Mouse (Mus musculus) lung, adult 2 months (tissue): ENCODE measurements around the gene Olfr1513. TPM values are rescaled to one million over a fixed set of nuclear protein-coding genes. Genes with fewer than 3 reads are reported as not detected.

ENCODE experiments used
- DNase-seq: peaks from one replicate; pipeline ENCODE4 v3.0.0; 2022
- H3K4me1 ChIP-seq: fragments of 200-500 bp; 2 replicates; pipeline ENCODE4 v1.6.1; 2011; ENCODE audit warnings: low read length; ENCODE audit not compliant: control insufficient read depth, insufficient read depth
- H3K4me3 ChIP-seq: fragments of 200-500 bp; replicated peaks from 2 replicates; pipeline ENCODE3; 2011; ENCODE audit warnings: low read depth, mild to moderate bottlenecking, control low read depth, low read length; ENCODE audit errors: extremely low read depth
- CTCF ChIP-seq: fragments of 200-500 bp; IDR thresholded peaks from 2 replicates; pipeline ENCODE4 v1.5.1; 2011; ENCODE audit warnings: mild to moderate bottlenecking, low read length, control low read depth; ENCODE audit not compliant: insufficient read depth
- POLR2A ChIP-seq: fragments of 200-500 bp; IDR thresholded peaks from 2 replicates; pipeline ENCODE4 v1.6.1; 2011; ENCODE audit warnings: low read depth, mild to moderate bottlenecking, control low read depth, low read length, borderline replicate concordance; ENCODE audit errors: extremely low read depth
- WGBS: fragments of 180-500 bp; shearing (Covaris S2); methylation state at CpG from one replicate; pipeline ENCODE4 v1.1.7; 2018; 5-methylcytosine and 5-hydroxymethylcytosine counted together
- polyA plus RNA-seq: library from polyadenylated mRNA; depleted of rRNA; stranded (reverse); fragments of >200 nt; gene quantifications from 2 replicates; pipeline ENCODE4 v1.2.3, GENCODE M21; 2012

Olfr1513 gene
- polyA plus RNA-seq, 1 experiment = not detected

DNA sequence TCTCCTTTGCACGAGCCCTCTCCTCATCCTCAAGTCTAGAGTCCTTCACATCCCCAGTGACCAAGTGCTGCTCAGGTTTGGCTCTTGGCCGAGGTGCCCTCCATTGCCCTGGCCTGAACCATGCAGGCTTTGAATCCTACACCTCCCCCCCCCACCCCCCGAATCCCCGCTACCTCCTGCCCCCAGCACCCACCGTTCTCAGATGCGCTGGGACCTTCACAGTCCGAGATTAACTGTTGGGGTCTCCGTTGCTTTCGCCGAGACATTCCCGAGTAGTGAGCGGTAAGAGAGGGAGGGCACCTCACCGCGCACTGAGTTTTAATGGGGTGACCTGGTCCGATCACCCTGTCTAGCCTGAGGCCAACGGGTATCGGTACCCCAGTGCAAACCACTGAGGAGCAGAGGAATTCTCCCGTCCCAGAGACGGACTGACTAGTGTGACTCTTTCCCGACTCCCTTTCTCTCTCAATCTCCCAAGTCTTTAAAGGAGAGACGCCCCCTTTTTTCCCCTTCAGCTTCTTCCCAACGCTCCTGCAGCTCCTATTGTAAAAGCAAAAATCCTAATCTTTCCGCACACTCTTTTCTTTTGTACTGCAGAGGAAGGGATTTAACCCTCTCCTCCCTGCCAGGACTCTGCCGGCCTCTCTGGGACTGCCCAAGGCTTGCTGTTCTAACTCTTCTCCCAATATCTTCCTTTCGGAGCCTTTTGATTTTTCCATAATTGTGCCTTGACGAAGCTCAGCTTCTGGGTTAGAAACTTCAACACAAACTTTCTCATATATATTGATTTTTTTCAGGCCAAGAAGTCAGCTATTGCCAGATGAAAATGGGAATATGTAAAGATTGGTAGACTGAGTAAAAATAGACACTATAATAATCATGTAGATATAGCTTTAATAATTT, 28.0 kb downstream of the Olfr1513 start, which contains the start of gene Sall2:
Sall2 (minus strand) TSS at position 853 of the 903 bp plus-strand sequence.
- TF ChIP-seq POLR2A (no peak), CTCF (no peak)
- WGBS = 3% methylated on average over 26 of the region's 26 CpGs
- peak within 1 kb of the TSS; percentile 13 for H3K4me3 ChIP-seq

DNA sequence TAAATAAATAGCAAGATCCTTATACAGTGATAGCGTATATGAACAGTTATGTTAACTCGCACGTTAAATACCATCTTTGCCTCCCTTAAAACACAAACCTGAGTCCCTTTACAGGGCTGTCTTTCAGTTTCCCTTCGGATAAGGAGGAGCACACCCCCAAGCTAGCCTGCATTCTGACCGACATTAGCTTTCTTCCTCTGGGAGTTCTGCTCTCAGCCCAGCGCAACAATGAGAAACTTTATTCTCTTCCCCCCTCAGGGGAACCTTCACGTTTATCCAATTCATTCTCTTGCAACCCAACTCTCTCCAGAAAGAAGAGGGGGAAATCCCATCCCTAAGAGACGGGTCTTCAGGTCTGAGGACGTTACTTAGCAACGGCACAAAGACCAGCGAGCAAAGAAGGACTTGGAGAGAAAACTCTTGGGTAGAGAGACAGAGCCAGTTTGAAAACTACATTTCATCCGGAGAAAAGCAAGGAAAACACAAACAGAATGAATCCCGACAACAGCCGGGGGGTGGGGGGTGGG, 28.8 kb downstream of the Olfr1513 start:
- Histone ChIP-seq H3K4me1 (no peaks in the 10 kb centered on the region), H3K4me3 (no peak overlapping the region)
- 5% methylated on average over 14 of the region's 14 CpGs for WGBS
- TF ChIP-seq POLR2A (no peak), CTCF (no peak)
- DNase-seq = no peak

More for the DNA sequence above, 28.0 kb downstream of the Olfr1513 start, which contains the start of gene Sall2:
- H3K4me1 ChIP-seq = no peaks in the 10 kb centered on the region
- DNase-seq = no peak

DNA sequence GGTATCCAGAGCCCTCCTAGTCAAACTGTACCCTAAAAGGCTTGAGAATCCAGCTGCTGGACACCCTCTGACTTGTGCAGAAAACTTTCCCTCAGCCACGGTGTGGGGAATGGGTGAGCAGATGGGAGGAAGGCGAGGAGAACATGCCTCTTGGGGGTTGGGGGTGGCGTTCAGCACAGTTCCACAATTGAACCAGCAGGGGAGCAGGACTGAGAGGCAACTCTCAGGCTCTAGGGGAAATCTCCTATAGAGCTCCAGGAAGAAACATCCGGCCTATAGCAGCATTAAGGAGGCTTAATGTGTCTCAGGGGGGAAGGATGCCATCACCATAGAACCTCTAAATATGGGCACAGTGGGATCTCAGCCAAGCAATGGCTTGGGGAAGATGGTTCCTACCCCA, 30.3 kb downstream of the Olfr1513 start:
- Histone ChIP-seq H3K4me1 (no peaks in the 10 kb centered on the region), H3K4me3 (no peak overlapping the region)
- 17% methylated on average over 4 of the region's 4 CpGs for WGBS
- no peak for DNase-seq
- no peak for TF ChIP-seq CTCF
- no peak for TF ChIP-seq POLR2A

DNA sequence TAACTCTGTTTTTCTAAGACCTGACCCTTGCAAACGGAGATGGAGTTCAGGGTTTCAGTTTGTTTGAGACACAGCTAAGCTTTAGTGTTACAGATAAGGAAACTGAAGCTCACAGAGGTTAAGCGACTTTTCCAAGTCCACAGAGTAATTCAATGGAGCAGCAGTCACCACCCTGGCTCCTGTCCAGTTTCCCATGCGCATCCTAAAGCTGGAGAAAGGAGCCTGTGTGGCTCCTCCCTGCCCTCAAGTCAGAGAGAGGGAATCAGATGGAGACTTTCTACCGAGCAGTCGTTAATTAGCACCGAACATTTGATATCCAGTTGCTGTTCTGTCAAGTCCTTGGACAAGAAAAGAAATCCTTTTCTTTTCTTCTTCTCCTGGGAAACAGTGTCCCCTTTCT, 36.8 kb downstream of the Olfr1513 start:
- TF ChIP-seq CTCF (no peak), POLR2A (no peak)
- 44% methylated on average over 6 of the region's 6 CpGs for WGBS
- H3K4me3 ChIP-seq = no peak overlapping the region
- no peak for DNase-seq
- peaks cover 2% of the 10 kb centered on the region; the same call in 1 of the 2 replicates for H3K4me1 ChIP-seq

DNA sequence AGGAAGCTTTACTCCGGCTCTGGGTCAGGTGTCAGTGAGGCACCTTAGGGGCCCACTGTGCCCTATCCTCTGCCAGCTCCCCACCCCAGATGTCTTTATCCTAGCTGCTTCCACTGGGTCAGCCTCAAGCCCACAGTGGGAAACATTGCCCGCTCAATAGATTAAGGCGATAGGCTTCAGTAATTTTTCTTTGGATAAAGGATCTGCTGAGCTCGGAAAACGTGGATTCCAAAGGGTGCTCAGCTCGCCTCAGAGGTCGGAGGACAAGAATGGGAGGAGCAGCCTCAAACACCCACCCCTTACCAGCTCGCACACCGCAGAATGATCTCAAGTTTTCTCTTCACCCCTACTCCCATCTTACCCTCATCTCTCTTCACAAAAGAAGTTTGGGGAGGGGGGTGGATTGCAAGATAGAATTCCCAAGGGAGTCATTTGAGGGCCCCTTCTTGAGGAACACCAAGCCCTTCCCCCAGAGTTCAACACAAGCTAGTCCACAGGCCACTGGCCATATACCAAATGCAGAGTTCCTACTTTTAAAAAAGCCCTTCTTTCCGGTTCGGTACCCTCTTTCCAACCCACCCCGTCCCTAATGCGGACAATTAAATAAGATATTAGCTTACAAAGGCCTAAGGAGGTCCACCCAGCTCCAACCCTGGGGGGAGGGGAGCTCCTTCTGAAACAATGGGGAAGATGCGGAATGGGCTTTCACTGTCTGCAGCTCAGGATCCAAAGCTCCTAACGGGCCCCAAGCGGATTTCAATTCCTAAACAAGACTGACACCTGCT, 39.6 kb downstream of the Olfr1513 start:
- WGBS = 16% methylated on average over 16 of the region's 16 CpGs
- H3K4me1 ChIP-seq = peaks cover 2% of the 10 kb centered on the region; the same call in 1 of the 2 replicates
- DNase-seq = peak; percentile 23
- TF ChIP-seq POLR2A (no peak), CTCF (no peak)
- H3K4me3 ChIP-seq = peak overlapping the region; percentile 80

DNA sequence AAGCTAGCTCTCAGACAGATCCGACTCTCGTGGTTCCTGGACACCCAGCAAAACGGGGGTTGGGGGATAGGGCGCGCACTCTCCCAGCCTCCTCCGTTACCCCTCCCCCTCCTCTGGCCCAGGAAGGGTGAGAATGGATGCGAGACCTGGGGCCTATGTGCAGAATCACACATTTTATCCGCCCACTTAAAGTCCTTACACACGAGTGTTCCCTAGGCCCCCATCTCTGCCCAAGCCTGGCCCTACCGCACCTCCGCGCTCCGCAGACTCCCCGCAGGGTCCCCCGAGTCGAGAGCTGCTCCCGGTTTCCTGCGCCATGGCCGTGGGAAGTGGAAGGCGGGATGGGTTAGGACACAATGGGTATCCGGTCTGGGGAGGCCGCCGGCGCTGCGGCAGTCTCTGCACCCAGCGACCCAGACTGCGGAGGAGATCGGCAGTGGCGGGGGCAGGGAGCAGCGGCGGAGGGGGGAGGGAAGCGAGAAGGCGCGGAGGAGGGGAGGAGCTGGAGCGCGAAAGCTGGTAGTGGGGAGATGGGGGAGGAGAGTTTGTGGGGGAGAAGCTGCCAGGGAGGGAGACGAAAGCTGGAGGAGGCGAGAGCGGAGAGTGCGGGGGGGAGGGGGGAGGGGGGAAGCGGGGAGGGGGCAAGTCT, 40.3 kb downstream of the Olfr1513 start:
- Histone ChIP-seq H3K4me1 (peaks cover 2% of the 10 kb centered on the region; the same call in 1 of the 2 replicates), H3K4me3 (peak overlapping the region; percentile 80)
- TF ChIP-seq POLR2A (peak; percentile 41; the same call in 1 of the 2 replicates), CTCF (no peak)
- under 1% methylated on average over 30 of the region's 41 CpGs for WGBS
- peak; percentile 61 for DNase-seq

DNA sequence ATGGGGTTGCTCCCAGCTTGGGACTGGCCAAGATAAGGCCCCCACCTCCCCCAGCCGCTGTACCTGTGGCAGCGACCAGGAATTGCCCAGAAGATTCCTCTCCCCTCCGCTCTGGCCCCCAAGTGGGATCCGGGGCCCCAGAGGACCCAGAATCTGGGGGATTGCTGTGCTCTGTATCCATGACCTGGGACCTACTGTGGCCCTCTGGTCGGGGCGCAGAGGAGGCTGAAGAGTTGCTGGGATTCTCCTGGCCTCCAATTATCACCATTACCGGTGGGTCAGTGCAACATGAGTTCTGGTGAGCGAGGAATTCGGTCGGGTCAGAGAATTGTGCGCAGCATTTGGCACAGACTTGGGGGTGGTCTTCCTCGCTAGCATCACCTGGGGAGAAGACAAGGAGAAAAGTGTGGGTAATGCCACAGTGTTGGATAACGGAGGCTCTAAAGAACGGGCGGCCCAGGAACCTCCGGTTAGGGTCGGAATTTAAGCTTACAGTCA, 40.9 kb downstream of the Olfr1513 start:
- Histone ChIP-seq H3K4me3 (peak overlapping the region; percentile 80), H3K4me1 (peaks cover 2% of the 10 kb centered on the region; the same call in 1 of the 2 replicates)
- WGBS = 12% methylated on average over 17 of the region's 17 CpGs
- TF ChIP-seq CTCF (no peak), POLR2A (no peak)
- no peak for DNase-seq

DNA sequence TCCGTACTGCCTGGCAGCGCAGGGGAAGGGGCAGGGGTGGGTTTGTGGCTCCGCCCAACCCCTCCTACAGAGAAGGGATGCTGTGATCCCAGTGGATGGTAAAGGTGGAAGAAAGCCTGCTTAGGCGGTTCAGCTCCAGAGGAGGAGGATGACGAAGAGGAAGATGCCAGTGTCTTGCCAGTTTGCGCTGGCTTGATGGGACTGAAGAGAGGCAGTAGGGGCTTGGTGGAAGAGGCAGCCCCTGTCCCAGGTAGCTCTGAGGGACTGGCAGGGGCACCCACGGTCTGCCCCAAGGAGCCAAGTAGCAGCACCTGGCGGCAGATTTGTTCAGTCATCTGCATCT, 41.4 kb downstream of the Olfr1513 start:
- Histone ChIP-seq H3K4me3 (no peak overlapping the region), H3K4me1 (peaks cover 2% of the 10 kb centered on the region; the same call in 1 of the 2 replicates)
- no peak for TF ChIP-seq CTCF
- no peak for TF ChIP-seq POLR2A
- WGBS = 55% methylated on average over 8 of the region's 8 CpGs
- peak; percentile 17 for DNase-seq
